Mouse (Mus musculus): Measurements from ENCODE around the gene Olfr1377.

DNA sequence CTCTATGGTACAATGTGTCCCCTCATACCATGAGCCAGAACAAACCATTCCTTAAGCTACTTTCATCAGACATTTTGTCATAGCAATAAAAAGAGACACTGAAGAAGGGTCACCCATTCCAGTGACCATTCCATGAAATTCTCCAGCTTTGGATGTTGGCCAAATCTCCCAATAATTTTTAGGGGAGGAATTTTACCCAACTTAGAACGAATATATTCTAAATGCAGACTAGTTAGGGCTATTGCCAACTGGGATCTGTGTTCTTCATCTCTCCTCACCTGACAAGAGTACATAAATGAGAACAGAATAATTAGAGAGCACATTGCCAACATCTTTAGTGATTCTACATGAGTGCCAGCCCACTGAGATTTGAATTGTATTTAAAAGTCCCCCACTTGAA is 32.2 kb downstream of the Olfr1377 start, which contains the start of gene Olfr54:
- TF ChIP-seq CTCF (IDR thresholded peaks at IDR 0.05; ENCODE audit: control insufficient read depth, insufficient read depth, insufficient read length), result no peak
- TF ChIP-seq MYOG (IDR thresholded peaks at IDR 0.05; ENCODE audit: control insufficient read depth, extremely low read depth, insufficient read length), result no peak
- no peak for TF ChIP-seq USF1 (IDR thresholded peaks at IDR 0.05; ENCODE audit: low read depth)
